Mouse (Mus musculus) kidney, adult 2 months (tissue): ENCODE measurements at regions not wholly inside any gene's neighbourhood (a gene's known extent, or its start where the extent isn't known, plus 50 kb on each side); places are given as distances from the start of the nearest gene placed in this dataset.

ENCODE experiments used
- CTCF ChIP-seq: fragments of 200-500 bp; conservative IDR thresholded peaks from 2 replicates; pipeline ENCODE4 v1.5.1; 2011; ENCODE audit warnings: low read depth, mild to moderate bottlenecking, control low read depth, low read length, moderate library complexity, mixed read lengths; ENCODE audit not compliant: insufficient read depth, insufficient read length
- POLR2A ChIP-seq: fragments of 200-500 bp; IDR thresholded peaks from one replicate; pipeline ENCODE4 v1.6.1; 2011; ENCODE audit warnings: low read depth, low read length, control low read depth

DNA sequence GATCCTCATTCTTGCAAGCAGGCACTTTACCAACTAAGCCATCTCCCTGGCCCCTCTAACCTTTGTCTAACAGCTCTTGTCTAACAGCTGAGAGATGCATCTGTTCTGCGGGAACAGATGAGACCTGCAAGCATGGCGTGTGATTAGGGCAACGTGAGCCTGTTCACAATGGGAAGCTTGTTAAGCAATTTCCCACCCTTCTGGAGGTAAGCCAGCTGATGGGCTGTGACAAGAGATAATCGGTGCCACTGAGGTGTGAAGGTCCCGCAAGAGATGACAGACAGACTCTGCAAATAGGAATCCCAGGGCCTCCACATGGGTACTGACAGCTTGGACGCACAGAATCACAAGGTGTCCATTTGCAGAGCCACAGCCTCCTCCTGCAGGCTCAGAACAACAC is 219.3 kb downstream of the Actr3 start:
- TF ChIP-seq POLR2A: no peak
- no peak for TF ChIP-seq CTCF
